Mouse (Mus musculus) small intestine, adult 2 months (tissue): ENCODE results near the gene Fli1. TPM values are rescaled to one million over a fixed set of nuclear protein-coding genes. Genes with fewer than 3 reads are reported as not detected.

Experiments
- H3K27ac ChIP-seq: fragments of 200-500 bp; 2 replicates; pipeline ENCODE4 v1.5.1; 2012; ENCODE audit warnings: low read depth, low read length, control low read depth, inconsistent platforms; ENCODE audit not compliant: insufficient read depth
- H3K27me3 ChIP-seq: fragments of 200-500 bp; 2 replicates; pipeline ENCODE4 v1.6.1; 2012; ENCODE audit warnings: mild to moderate bottlenecking, moderate library complexity, low read length, inconsistent platforms; ENCODE audit not compliant: control insufficient read depth, insufficient read depth
- H3K36me3 ChIP-seq: fragments of 200-500 bp; 2 replicates; pipeline ENCODE4 v1.6.1; 2012; ENCODE audit warnings: mild to moderate bottlenecking, low read length, control low read depth, inconsistent platforms; ENCODE audit not compliant: control insufficient read depth, insufficient read depth
- H3K4me1 ChIP-seq: fragments of 200-500 bp; 2 replicates; pipeline ENCODE4 v1.6.1; 2012; ENCODE audit warnings: low read length, inconsistent platforms, mixed read lengths; ENCODE audit not compliant: control insufficient read depth, insufficient read depth, insufficient read length
- H3K4me3 ChIP-seq: fragments of 200-500 bp; 2 replicates; pipeline ENCODE4 v1.5.1; 2012; ENCODE audit warnings: low read depth, mild to moderate bottlenecking, control low read depth, inconsistent platforms, low read length, moderate library complexity
- CTCF ChIP-seq: fragments of 200-500 bp; IDR thresholded peaks from 2 replicates; pipeline ENCODE4 v1.5.1; 2012; ENCODE audit warnings: low read depth, mild to moderate bottlenecking, control low read depth, inconsistent platforms, low read length, moderate library complexity, mixed read lengths; ENCODE audit not compliant: insufficient replicate concordance, insufficient read length; ENCODE audit errors: extremely low read depth
- POLR2A ChIP-seq: fragments of 200-500 bp; IDR thresholded peaks from 2 replicates; pipeline ENCODE4 v1.6.1; 2012; ENCODE audit warnings: low read depth, mild to moderate bottlenecking, control low read depth, inconsistent platforms, low read length, moderate library complexity
- WGBS: fragments of 180-500 bp; shearing (Covaris S2); methylation state at CpG from one replicate; pipeline ENCODE4 v1.1.7; 2018; 5-methylcytosine and 5-hydroxymethylcytosine counted together
- polyA plus RNA-seq: library from polyadenylated mRNA; depleted of rRNA; stranded (reverse); fragments of >200 nt; gene quantifications from 2 replicates; pipeline ENCODE4 v1.2.3, GENCODE M21; 2012

Fli1 gene
- polyA plus RNA-seq, 1 experiment: 3.1 TPM

DNA sequence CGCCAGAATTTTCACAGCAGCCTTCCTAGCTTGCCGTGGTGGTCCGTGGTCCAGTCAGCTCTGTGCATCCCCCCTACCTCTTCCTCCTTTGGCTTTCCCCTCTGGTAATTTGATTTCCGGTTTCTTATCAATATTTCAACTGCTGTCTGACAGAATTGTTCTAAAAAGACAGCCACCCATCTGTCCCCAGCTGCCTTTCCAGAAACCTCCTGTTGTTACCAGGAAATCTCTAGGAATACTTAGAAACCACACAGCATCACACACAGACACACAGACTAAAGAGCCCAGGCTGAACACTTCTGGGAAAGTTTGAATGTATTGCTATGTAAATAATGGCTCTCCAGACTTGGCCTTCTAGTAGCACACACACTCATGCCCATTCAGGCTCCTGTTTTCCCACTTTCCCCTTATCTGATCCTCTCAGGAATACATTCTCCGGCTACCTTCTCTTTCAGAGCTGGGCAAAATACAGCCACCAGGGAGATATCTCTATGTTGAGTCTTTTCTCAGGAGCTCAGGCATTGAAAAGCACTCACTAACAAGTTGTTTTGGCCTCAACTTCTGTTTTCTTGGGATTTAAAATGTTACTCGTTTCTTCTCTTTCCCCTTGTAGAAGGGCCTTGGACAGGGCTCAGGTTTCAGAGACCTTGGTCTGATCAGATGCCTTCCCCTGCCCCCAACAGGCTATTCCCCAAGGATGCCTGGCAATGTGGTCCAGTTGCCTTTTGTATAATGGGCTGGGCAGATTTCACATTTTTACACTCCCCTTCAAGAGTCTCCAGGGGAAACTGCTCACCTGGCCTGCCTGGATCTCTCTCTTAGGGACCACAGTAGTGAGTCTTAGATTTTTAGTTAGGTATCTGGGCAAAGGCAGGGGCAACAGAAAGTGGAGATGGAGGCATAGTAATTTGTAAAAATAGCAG is 7.1 kb upstream of the Fli1 start:
- Histone ChIP-seq H3K4me1 (no peaks in the 10 kb centered on the region), H3K4me3 (no peak overlapping the region), H3K27me3 (peaks cover 11% of the 10 kb centered on the region), H3K36me3 (no peaks in the 10 kb centered on the region), H3K27ac (no peak overlapping the region)
- TF ChIP-seq POLR2A (no peak), CTCF (no peak)
- WGBS: 23% methylated on average over 6 of the region's 6 CpGs

GRCm38 (mm10) chr9:32546731-32547130 is 4.1 kb upstream of the Fli1 start:
- 60% methylated on average over 2 of the region's 2 CpGs for WGBS
- no peak for TF ChIP-seq POLR2A
- no peak for TF ChIP-seq CTCF

DNA sequence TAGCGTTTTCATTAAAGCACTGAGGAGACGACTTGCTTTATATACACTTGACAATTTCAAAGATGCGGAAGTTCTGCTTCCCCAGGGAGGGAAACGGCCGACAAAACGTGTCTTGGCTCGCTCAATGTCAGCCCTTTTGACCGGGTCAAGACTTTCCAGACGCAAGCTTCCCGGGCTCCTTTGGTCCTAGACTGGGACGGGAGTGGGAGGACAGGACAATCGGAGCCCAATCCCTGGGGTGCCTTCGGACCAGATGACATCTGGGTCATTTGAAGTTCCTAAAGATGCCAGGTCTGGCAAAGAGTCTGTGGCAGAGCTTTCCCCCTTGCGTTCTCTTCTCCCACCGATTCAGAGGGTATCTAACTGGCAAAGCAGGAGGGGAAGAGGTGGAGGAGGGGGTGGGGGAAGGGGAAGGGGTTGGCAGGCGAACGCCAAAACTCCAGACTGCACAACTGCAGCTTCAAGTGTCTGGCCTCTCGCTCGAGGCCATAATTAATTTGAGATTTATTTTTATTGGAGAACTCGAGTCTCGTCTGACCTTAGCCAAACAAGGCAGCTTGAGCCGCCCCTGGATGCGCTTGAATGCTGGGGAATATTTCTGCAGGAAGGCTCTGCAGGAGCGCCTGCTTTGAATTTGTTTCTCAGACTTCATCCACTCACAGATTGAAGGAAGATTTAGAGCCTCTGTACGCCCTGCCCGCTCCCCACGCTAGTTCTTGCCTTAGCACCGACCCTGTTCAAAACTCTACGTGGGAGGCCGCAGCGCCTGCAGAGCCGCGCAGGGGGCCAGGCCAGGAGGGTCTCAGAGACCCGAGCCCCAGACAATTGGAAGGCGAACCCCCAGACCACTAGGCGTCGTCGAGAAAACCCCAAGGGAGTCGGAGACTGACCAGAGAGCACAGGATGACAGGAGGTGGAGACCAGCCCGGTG is 2.3 kb upstream of the Fli1 start:
- H3K27ac ChIP-seq: no peak overlapping the region
- H3K36me3 ChIP-seq: no peaks in the 10 kb centered on the region
- TF ChIP-seq CTCF: no peak
- TF ChIP-seq POLR2A: no peak
- peaks cover 46% of the 10 kb centered on the region for H3K27me3 ChIP-seq
- H3K4me1 ChIP-seq: no peaks in the 10 kb centered on the region; the same call in 1 of the 2 replicates
- H3K4me3 ChIP-seq: no peak overlapping the region
- WGBS: 15% methylated on average over 40 of the region's 40 CpGs

More at GRCm38 (mm10) chr9:32546731-32547130, 4.1 kb upstream of the Fli1 start:
- no peaks in the 10 kb centered on the region; the same call in 1 of the 2 replicates for H3K4me1 ChIP-seq
- H3K36me3 ChIP-seq: no peaks in the 10 kb centered on the region
- no peak overlapping the region for H3K27ac ChIP-seq
- H3K27me3 ChIP-seq: peaks cover 35% of the 10 kb centered on the region
- H3K4me3 ChIP-seq: no peak overlapping the region

DNA sequence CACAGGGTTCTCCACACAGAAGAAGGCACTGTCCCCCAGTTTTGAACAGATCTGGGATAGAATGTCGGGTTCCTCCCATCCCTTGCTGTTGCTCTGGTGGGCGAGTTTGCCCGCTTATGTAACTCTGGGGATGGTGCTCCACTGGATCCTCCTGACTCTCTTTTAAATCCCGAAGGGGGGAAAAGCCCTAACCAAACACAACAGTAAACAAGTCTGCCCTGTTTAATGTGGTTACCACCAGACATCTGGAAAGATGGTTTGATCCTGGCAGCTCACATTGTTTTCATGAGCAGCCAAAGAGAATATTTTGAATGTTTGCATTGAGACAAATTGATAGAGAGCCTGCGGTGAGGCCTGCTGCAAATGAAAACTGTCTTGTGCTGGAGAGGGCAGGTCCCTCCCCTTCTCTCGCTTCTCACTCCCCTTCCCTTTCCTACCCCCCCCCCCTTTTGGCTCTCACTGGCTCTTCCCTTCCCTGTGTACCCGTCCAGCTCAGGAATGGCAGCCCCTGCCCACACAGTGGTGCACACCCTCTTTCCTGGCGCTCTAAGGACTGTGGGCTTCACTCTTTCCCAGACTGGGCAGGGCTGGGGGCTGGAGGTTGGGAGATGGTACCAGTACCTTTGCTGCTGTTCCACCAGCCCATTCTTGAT is 1.4 kb upstream of the Fli1 start:
- peaks cover 46% of the 10 kb centered on the region for H3K27me3 ChIP-seq
- no peaks in the 10 kb centered on the region; the same call in 1 of the 2 replicates for H3K4me1 ChIP-seq
- 27% methylated on average over 8 of the region's 8 CpGs for WGBS
- no peak overlapping the region for H3K27ac ChIP-seq
- H3K36me3 ChIP-seq: no peaks in the 10 kb centered on the region
- TF ChIP-seq POLR2A (no peak), CTCF (no peak)
- H3K4me3 ChIP-seq: no peak overlapping the region

DNA sequence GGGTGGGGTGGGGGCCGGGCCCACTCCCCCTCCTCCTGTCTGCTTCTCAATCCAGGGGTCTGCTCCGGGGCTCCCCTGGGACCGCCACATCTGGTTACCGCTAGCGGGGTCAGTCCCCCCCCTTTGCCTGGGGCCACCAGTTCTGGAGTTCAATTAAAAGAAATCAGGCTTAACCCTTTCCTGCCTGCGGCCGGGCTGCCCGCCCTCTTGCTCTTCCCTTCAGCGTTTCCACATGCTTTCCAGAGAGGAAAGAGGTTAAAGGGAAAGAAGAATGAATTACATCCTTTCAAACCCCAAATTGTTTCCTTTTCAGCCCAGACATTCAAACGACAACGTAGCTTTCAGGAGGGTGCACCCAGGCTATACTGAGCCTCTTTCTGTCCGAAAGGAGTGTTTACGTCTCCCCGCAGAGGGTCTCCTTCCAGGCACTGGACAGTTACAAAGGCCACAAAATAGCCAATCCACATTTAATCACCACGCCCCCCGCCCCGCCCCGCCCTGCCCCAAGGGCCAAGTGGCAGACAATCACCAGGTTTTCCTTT is 450 bp upstream of the Fli1 start:
- H3K27ac ChIP-seq: no peak overlapping the region
- H3K36me3 ChIP-seq: no peaks in the 10 kb centered on the region
- no peak for TF ChIP-seq CTCF
- no peak for TF ChIP-seq POLR2A
- H3K4me3 ChIP-seq: peak overlapping the region; percentile 77
- peaks cover 46% of the 10 kb centered on the region for H3K27me3 ChIP-seq
- WGBS: 4% methylated on average over 18 of the region's 18 CpGs
- no peaks in the 10 kb centered on the region; the same call in 1 of the 2 replicates for H3K4me1 ChIP-seq

DNA sequence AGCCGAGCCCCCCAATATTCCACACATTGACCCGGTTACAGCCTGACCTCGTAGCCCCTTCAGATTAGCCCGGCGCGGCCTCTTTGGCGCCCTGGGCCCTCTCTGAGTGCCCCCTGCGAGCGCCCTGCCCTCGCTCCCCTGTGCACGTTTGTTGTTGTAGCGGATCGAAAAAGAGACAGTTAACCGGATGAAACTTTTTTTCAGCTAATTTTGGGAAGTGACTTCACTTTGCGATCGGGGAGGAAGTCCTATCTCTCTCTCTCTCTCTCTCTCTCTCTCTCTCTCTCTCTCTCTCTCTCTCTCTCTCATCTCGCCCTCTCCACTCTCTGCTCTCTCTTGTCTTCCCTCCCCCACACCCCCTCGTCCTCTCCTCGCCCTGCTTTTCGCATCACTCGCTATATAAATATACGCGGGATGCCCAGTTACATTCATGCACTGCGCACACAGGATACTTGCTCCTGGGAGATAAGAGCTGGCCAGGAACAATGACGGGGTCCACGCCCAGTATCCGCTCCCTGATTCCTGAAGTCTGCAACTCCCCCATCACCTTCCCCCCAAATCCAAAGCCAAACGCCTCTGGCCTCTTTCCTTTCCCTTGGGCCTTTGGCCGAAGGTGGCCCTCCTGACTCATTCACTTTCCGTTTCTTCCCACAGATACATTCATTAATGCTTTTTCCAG is 1.3 kb downstream of the Fli1 start:
- WGBS: 2% methylated on average over 30 of the region's 30 CpGs
- Histone ChIP-seq H3K4me3 (peak overlapping the region; percentile 77), H3K36me3 (no peaks in the 10 kb centered on the region), H3K27me3 (peaks cover 46% of the 10 kb centered on the region), H3K4me1 (no peaks in the 10 kb centered on the region; the same call in 1 of the 2 replicates), H3K27ac (peak overlapping the region; percentile 84)
- TF ChIP-seq CTCF (no peak), POLR2A (no peak)
